Mouse (Mus musculus): ENCODE data around the gene 4930435E12Rik. TPM values are rescaled to one million over a fixed set of nuclear protein-coding genes. Genes with fewer than 3 reads are reported as not detected.

The 4930435E12Rik gene
- polyA plus RNA-seq, 1 experiment from 2014 or later = not detected

- no peaks in the 10 kb centered on the region for H3K4me1 ChIP-seq (replicated peaks; ENCODE audit: control insufficient read depth, insufficient read depth, low read length)
- no peaks in the 10 kb centered on the region for H3K36me3 ChIP-seq (ENCODE audit: control insufficient read depth, insufficient read depth, low read length)
- H3K4me3 ChIP-seq (ENCODE audit: low read depth, low read length) = no peak within 1 kb of the TSS
- H3K9ac ChIP-seq (ENCODE audit: low read depth, low read length) = no peak within 1 kb of the TSS
- H3K27ac ChIP-seq (ENCODE audit: low read depth, low read length) = no peak within 1 kb of the TSS
- no peaks in the 10 kb centered on the region for H3K9me3 ChIP-seq (ENCODE audit: control insufficient read depth, low read length)
- WGBS = 30% methylated on average over 10 of the region's 10 CpGs
- ATAC-seq (replicated peaks; ENCODE audit: low FRiP score) (no peak), DNase-seq (ENCODE audit: low spot score) (peak; percentile 35)
- H3K4me2 ChIP-seq = no peak within 1 kb of the TSS
- no peaks in the 10 kb centered on the region for H3K27me3 ChIP-seq (replicated peaks; ENCODE audit: control insufficient read depth, insufficient read depth, low read length)
These were observed 28.5 kb downstream of the 4930435E12Rik start, which contains the start of gene Upk1b for GRCm38 (mm10) chr16:38800091-38800490. TSS of gene Upk1b (minus strand) at chr16:38800328.

- no peaks in the 10 kb centered on the region for H3K9me3 ChIP-seq (ENCODE audit: control insufficient read depth, low read length)
- H3K36me3 ChIP-seq (ENCODE audit: control insufficient read depth, insufficient read depth, low read length) = no peaks in the 10 kb centered on the region
These were observed 29.5 kb downstream of the 4930435E12Rik start for GRCm38 (mm10) chr16:38798957-38799450.

GRCm38 (mm10) chr16:38793120-38793519 is 35.4 kb downstream of the 4930435E12Rik start:
- Histone ChIP-seq H3K4me1 (replicated peaks; ENCODE audit: control insufficient read depth, insufficient read depth, low read length) (no peaks in the 10 kb centered on the region), H3K4me3 (ENCODE audit: low read depth, low read length) (no peak overlapping the region), H3K27me3 (replicated peaks; ENCODE audit: control insufficient read depth, insufficient read depth, low read length) (no peaks in the 10 kb centered on the region), H3K4me2 (no peak overlapping the region), H3K9ac (ENCODE audit: low read depth, low read length) (no peak overlapping the region), H3K36me3 (ENCODE audit: control insufficient read depth, insufficient read depth, low read length) (no peaks in the 10 kb centered on the region), H3K27ac (ENCODE audit: low read depth, low read length) (no peak overlapping the region), H3K9me3 (ENCODE audit: control insufficient read depth, low read length) (no peaks in the 10 kb centered on the region)
- ATAC-seq (replicated peaks; ENCODE audit: low FRiP score) (no peak), DNase-seq (ENCODE audit: low spot score) (no peak)
- 72% methylated on average over 6 of the region's 6 CpGs for WGBS

More at GRCm38 (mm10) chr16:38798957-38799450, 29.5 kb downstream of the 4930435E12Rik start:
- H3K4me2 ChIP-seq = no peak overlapping the region
- no peak overlapping the region for H3K9ac ChIP-seq (ENCODE audit: low read depth, low read length)
- 52% methylated on average over 3 of the region's 3 CpGs for WGBS
- H3K4me3 ChIP-seq (ENCODE audit: low read depth, low read length) = no peak overlapping the region
- no peaks in the 10 kb centered on the region for H3K4me1 ChIP-seq (replicated peaks; ENCODE audit: control insufficient read depth, insufficient read depth, low read length)
- H3K27ac ChIP-seq (ENCODE audit: low read depth, low read length) = no peak overlapping the region
- DNase-seq (ENCODE audit: low spot score) (no peak), ATAC-seq (replicated peaks; ENCODE audit: low FRiP score) (no peak)
- no peaks in the 10 kb centered on the region for H3K27me3 ChIP-seq (replicated peaks; ENCODE audit: control insufficient read depth, insufficient read depth, low read length)

DNA sequence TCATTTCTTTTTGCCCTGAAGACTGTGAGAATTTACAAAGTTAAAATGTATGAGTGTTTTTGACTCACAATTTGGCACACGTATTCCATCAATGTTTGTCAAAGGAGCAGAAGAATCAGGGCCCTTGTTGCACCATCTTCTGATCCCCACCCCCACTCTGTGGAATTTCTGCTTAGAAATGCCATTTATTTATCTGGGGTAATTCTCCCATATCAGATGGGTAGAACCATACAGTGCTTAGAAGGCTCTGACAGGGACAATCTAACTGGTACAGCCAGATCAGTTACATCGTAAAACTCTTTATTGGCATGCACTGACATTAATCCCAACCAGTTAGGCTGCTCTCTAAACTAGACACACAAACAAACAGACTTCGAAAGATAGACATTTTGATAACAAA is 38.6 kb downstream of the 4930435E12Rik start:
- Histone ChIP-seq H3K4me2 (no peak overlapping the region), H3K4me1 (replicated peaks; ENCODE audit: control insufficient read depth, insufficient read depth, low read length) (no peaks in the 10 kb centered on the region), H3K27me3 (replicated peaks; ENCODE audit: control insufficient read depth, insufficient read depth, low read length) (no peaks in the 10 kb centered on the region; the same call in 1 of the 2 replicates), H3K9me3 (ENCODE audit: control insufficient read depth, low read length) (no peaks in the 10 kb centered on the region), H3K4me3 (ENCODE audit: low read depth, low read length) (no peak overlapping the region), H3K9ac (ENCODE audit: low read depth, low read length) (no peak overlapping the region), H3K36me3 (ENCODE audit: control insufficient read depth, insufficient read depth, low read length) (no peaks in the 10 kb centered on the region), H3K27ac (ENCODE audit: low read depth, low read length) (no peak overlapping the region)
- 84% methylated on average over 3 of the region's 3 CpGs for WGBS
- no peak for DNase-seq (ENCODE audit: low spot score)
- no peak for ATAC-seq (replicated peaks; ENCODE audit: low FRiP score)

DNA sequence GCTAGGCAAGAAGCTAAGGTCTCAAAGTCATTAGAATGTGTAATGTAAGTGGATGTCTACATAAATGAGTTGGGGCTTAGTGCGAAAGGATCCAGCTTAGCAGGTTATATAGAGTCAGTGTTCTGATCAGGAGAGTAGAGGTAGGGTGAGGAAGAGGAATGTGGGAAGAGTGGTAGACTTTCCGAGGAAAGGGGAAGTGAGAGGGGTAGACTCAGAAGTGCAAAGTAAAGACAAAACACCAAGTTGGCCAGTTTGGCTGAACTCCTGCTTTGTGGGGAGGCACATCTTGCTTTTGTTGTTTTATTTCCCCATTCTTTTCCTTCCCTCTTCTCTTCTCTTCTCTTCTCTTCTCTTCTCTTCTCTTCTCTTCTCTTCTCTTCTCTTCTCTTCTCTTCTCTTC is 39.5 kb downstream of the 4930435E12Rik start:
- H3K4me1 ChIP-seq (replicated peaks; ENCODE audit: control insufficient read depth, insufficient read depth, low read length) = no peaks in the 10 kb centered on the region
- no peak for ATAC-seq (replicated peaks; ENCODE audit: low FRiP score)
- H3K27me3 ChIP-seq (replicated peaks; ENCODE audit: control insufficient read depth, insufficient read depth, low read length) = no peaks in the 10 kb centered on the region; the same call in 1 of the 2 replicates
- no peaks in the 10 kb centered on the region for H3K9me3 ChIP-seq (ENCODE audit: control insufficient read depth, low read length)
- no peak overlapping the region for H3K9ac ChIP-seq (ENCODE audit: low read depth, low read length)
- H3K36me3 ChIP-seq (ENCODE audit: control insufficient read depth, insufficient read depth, low read length) = no peaks in the 10 kb centered on the region
- no peak overlapping the region for H3K27ac ChIP-seq (ENCODE audit: low read depth, low read length)
- H3K4me3 ChIP-seq (ENCODE audit: low read depth, low read length) = no peak overlapping the region
- no peak for DNase-seq (ENCODE audit: low spot score)
- 62% methylated on average over 2 of the region's 2 CpGs for WGBS
- H3K4me2 ChIP-seq = no peak overlapping the region

GRCm38 (mm10) chr16:38785301-38785700 is 43.2 kb downstream of the 4930435E12Rik start:
- H3K4me1 ChIP-seq (replicated peaks; ENCODE audit: control insufficient read depth, insufficient read depth, low read length) = no peaks in the 10 kb centered on the region
- ATAC-seq (replicated peaks; ENCODE audit: low FRiP score) (no peak), DNase-seq (ENCODE audit: low spot score) (no peak)
- no peak overlapping the region for H3K4me2 ChIP-seq
- H3K4me3 ChIP-seq (ENCODE audit: low read depth, low read length) = no peak overlapping the region
- no peaks in the 10 kb centered on the region; the same call in 1 of the 2 replicates for H3K27me3 ChIP-seq (replicated peaks; ENCODE audit: control insufficient read depth, insufficient read depth, low read length)
- H3K36me3 ChIP-seq (ENCODE audit: control insufficient read depth, insufficient read depth, low read length) = no peaks in the 10 kb centered on the region
- 75% methylated on average over 7 of the region's 7 CpGs for WGBS
- H3K27ac ChIP-seq (ENCODE audit: low read depth, low read length) = no peak overlapping the region
- no peak overlapping the region for H3K9ac ChIP-seq (ENCODE audit: low read depth, low read length)
- H3K9me3 ChIP-seq (ENCODE audit: control insufficient read depth, low read length) = no peaks in the 10 kb centered on the region

GRCm38 (mm10) chr16:38782524-38783067 is 46.0 kb downstream of the 4930435E12Rik start:
- Histone ChIP-seq H3K27ac (ENCODE audit: low read depth, low read length) (no peak overlapping the region), H3K4me1 (replicated peaks; ENCODE audit: control insufficient read depth, insufficient read depth, low read length) (no peaks in the 10 kb centered on the region), H3K9me3 (ENCODE audit: control insufficient read depth, low read length) (no peaks in the 10 kb centered on the region), H3K9ac (ENCODE audit: low read depth, low read length) (no peak overlapping the region), H3K4me3 (ENCODE audit: low read depth, low read length) (no peak overlapping the region), H3K27me3 (replicated peaks; ENCODE audit: control insufficient read depth, insufficient read depth, low read length) (no peaks in the 10 kb centered on the region; the same call in 1 of the 2 replicates), H3K4me2 (no peak overlapping the region), H3K36me3 (ENCODE audit: control insufficient read depth, insufficient read depth, low read length) (no peaks in the 10 kb centered on the region)
- DNase-seq (ENCODE audit: low spot score) (no peak), ATAC-seq (replicated peaks; ENCODE audit: low FRiP score) (no peak)
- 45% methylated on average over 2 of the region's 2 CpGs for WGBS

GRCm38 (mm10) chr16:38781946-38782345 is 46.6 kb downstream of the 4930435E12Rik start:
- no peak overlapping the region for H3K9ac ChIP-seq (ENCODE audit: low read depth, low read length)
- ATAC-seq (replicated peaks; ENCODE audit: low FRiP score) (no peak), DNase-seq (ENCODE audit: low spot score) (no peak)
- no peak overlapping the region for H3K27ac ChIP-seq (ENCODE audit: low read depth, low read length)
- 61% methylated on average over 2 of the region's 2 CpGs for WGBS
- no peaks in the 10 kb centered on the region for H3K9me3 ChIP-seq (ENCODE audit: control insufficient read depth, low read length)
- no peak overlapping the region for H3K4me3 ChIP-seq (ENCODE audit: low read depth, low read length)
- no peaks in the 10 kb centered on the region for H3K4me1 ChIP-seq (replicated peaks; ENCODE audit: control insufficient read depth, insufficient read depth, low read length)
- no peak overlapping the region for H3K4me2 ChIP-seq
- H3K36me3 ChIP-seq (ENCODE audit: control insufficient read depth, insufficient read depth, low read length) = no peaks in the 10 kb centered on the region
- no peaks in the 10 kb centered on the region; the same call in 1 of the 2 replicates for H3K27me3 ChIP-seq (replicated peaks; ENCODE audit: control insufficient read depth, insufficient read depth, low read length)

DNA sequence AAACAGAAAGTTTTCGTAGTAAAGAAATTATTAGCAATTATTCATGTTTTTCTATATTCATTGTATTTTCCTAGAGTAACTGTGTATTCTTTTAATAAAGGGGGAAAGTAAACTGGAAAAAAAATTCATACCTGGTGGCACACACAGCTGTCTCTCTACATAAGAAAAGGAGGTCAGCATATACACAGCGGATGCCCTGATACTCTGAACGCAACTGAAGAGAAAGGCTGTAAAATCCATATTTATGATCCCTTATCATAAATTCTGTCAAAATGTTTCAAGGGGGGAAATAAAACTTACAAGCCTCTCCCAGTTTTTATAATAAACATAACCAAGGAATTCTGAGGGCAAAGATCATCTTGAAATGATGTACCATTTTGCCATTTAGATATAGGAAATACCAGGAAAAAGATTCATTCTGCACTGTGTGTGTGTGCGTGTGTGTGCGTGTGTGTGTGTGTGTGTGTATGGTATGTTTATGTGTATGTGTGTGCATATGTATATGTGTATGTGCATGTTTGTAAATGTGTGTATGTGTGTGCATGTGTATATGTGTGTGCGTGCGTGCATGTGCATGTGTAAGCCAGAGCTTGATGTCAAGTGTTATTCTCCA is 47.5 kb downstream of the 4930435E12Rik start:
- Histone ChIP-seq H3K4me3 (ENCODE audit: low read depth, low read length) (no peak overlapping the region), H3K27me3 (replicated peaks; ENCODE audit: control insufficient read depth, insufficient read depth, low read length) (no peaks in the 10 kb centered on the region; the same call in 1 of the 2 replicates), H3K36me3 (ENCODE audit: control insufficient read depth, insufficient read depth, low read length) (no peaks in the 10 kb centered on the region), H3K27ac (ENCODE audit: low read depth, low read length) (no peak overlapping the region), H3K4me1 (replicated peaks; ENCODE audit: control insufficient read depth, insufficient read depth, low read length) (no peaks in the 10 kb centered on the region), H3K9ac (ENCODE audit: low read depth, low read length) (no peak overlapping the region), H3K4me2 (no peak overlapping the region), H3K9me3 (ENCODE audit: control insufficient read depth, low read length) (no peaks in the 10 kb centered on the region)
- ATAC-seq (replicated peaks; ENCODE audit: low FRiP score) = no peak
- WGBS = 92% methylated on average over 7 of the region's 7 CpGs
- DNase-seq (ENCODE audit: low spot score) = no peak

All from liver, embryonic 11.5 days (tissue).